Mouse (Mus musculus): ENCODE measurements at regions not wholly inside any gene's neighbourhood (a gene's known extent, or its start where the extent isn't known, plus 50 kb on each side); places are given as distances from the start of the nearest gene placed in this dataset.

GRCm38 (mm10) chr13:25729327-25729892 lies 459.1 kb upstream of the Nrsn1 start:
- H3K36me3 ChIP-seq (ENCODE audit: control insufficient read depth, insufficient read depth, low read length, poor library complexity, severe bottlenecking) = no peaks in the 10 kb centered on the region
- in situ Hi-C loops (cut with MboI; ENCODE audit: low sequenced_read_pairs in 2 of 2, unreplicated experiment in 2 of 2) = no loop called here
- H3K9me3 ChIP-seq (ENCODE audit: control insufficient read depth, insufficient read depth, low read depth, low read length) = no peaks in the 10 kb centered on the region
- DNase-seq (ENCODE audit: low read depth, low spot score) = no peak
- no peak overlapping the region for H3K9ac ChIP-seq (ENCODE audit: insufficient read depth, low read depth, low read length, poor library complexity, severe bottlenecking)
- H3K4me1 ChIP-seq (ENCODE audit: control insufficient read depth in 2 of 2, insufficient read depth in 2 of 2, low read length in 2 of 2, poor library complexity in 1 of 2) = no peaks in the 10 kb centered on the region
- TF ChIP-seq ZNF384 (IDR thresholded peaks at IDR 0.05; ENCODE audit: low read depth, low read length) = no peak
- no peak for TF ChIP-seq MAFK (IDR thresholded peaks at IDR 0.05; ENCODE audit: insufficient read depth, low read depth, low read length)
- TF ChIP-seq HCFC1 (IDR thresholded peaks at IDR 0.05; ENCODE audit: borderline replicate concordance, insufficient read depth, low read length) = no peak
- no peak for TF ChIP-seq CHD2 (IDR thresholded peaks at IDR 0.05; ENCODE audit: low read depth, low read length)
- no peak for TF ChIP-seq ZC3H11A (IDR thresholded peaks at IDR 0.05; ENCODE audit: borderline replicate concordance, low read depth, low read length)
- H3K4me3 ChIP-seq (ENCODE audit: insufficient read depth in 1 of 2, low read depth in 1 of 2, low read length in 2 of 2, poor library complexity in 1 of 2, severe bottlenecking in 1 of 2) = no peak overlapping the region
- no peak overlapping the region for H3K27ac ChIP-seq (ENCODE audit: insufficient read depth, low read depth, low read length, poor library complexity, severe bottlenecking)

GRCm38 (mm10) chr13:25727504-25728095 lies 457.3 kb upstream of the Nrsn1 start:
- DNase-seq (ENCODE audit: low read depth, low spot score) = no peak
- in situ Hi-C loops (cut with MboI; ENCODE audit: low sequenced_read_pairs in 2 of 2, unreplicated experiment in 2 of 2) = no loop called here
- no peak overlapping the region for H3K4me3 ChIP-seq (ENCODE audit: insufficient read depth in 1 of 2, low read depth in 1 of 2, low read length in 2 of 2, poor library complexity in 1 of 2, severe bottlenecking in 1 of 2)
- TF ChIP-seq HCFC1 (IDR thresholded peaks at IDR 0.05; ENCODE audit: borderline replicate concordance, insufficient read depth, low read length) = no peak
- no peak for TF ChIP-seq ZNF384 (IDR thresholded peaks at IDR 0.05; ENCODE audit: low read depth, low read length)
- TF ChIP-seq ZC3H11A (IDR thresholded peaks at IDR 0.05; ENCODE audit: borderline replicate concordance, low read depth, low read length) = no peak
- TF ChIP-seq MAFK (IDR thresholded peaks at IDR 0.05; ENCODE audit: insufficient read depth, low read depth, low read length) = no peak
- no peak for TF ChIP-seq CHD2 (IDR thresholded peaks at IDR 0.05; ENCODE audit: low read depth, low read length)
- H3K36me3 ChIP-seq (ENCODE audit: control insufficient read depth, insufficient read depth, low read length, poor library complexity, severe bottlenecking) = no peaks in the 10 kb centered on the region
- H3K9ac ChIP-seq (ENCODE audit: insufficient read depth, low read depth, low read length, poor library complexity, severe bottlenecking) = no peak overlapping the region
- H3K4me1 ChIP-seq (ENCODE audit: control insufficient read depth in 2 of 2, insufficient read depth in 2 of 2, low read length in 2 of 2, poor library complexity in 1 of 2) = no peaks in the 10 kb centered on the region
- H3K9me3 ChIP-seq (ENCODE audit: control insufficient read depth, insufficient read depth, low read depth, low read length) = no peaks in the 10 kb centered on the region
- H3K27ac ChIP-seq (ENCODE audit: insufficient read depth, low read depth, low read length, poor library complexity, severe bottlenecking) = no peak overlapping the region

- H3K4me1 ChIP-seq (ENCODE audit: control insufficient read depth in 2 of 2, insufficient read depth in 2 of 2, low read length in 2 of 2, poor library complexity in 1 of 2) = no peaks in the 10 kb centered on the region
- TF ChIP-seq CHD2 (IDR thresholded peaks at IDR 0.05; ENCODE audit: low read depth, low read length) (no peak), ZC3H11A (IDR thresholded peaks at IDR 0.05; ENCODE audit: borderline replicate concordance, low read depth, low read length) (no peak), MAFK (IDR thresholded peaks at IDR 0.05; ENCODE audit: insufficient read depth, low read depth, low read length) (no peak), ZNF384 (IDR thresholded peaks at IDR 0.05; ENCODE audit: low read depth, low read length) (no peak), HCFC1 (IDR thresholded peaks at IDR 0.05; ENCODE audit: borderline replicate concordance, insufficient read depth, low read length) (no peak)
- H3K27ac ChIP-seq (ENCODE audit: insufficient read depth, low read depth, low read length, poor library complexity, severe bottlenecking) = no peak overlapping the region
- in situ Hi-C loops (cut with MboI; ENCODE audit: low sequenced_read_pairs in 2 of 2, unreplicated experiment in 2 of 2) = no loop called here
- no peak overlapping the region for H3K4me3 ChIP-seq (ENCODE audit: insufficient read depth in 1 of 2, low read depth in 1 of 2, low read length in 2 of 2, poor library complexity in 1 of 2, severe bottlenecking in 1 of 2)
- H3K9ac ChIP-seq (ENCODE audit: insufficient read depth, low read depth, low read length, poor library complexity, severe bottlenecking) = no peak overlapping the region
- no peaks in the 10 kb centered on the region for H3K36me3 ChIP-seq (ENCODE audit: control insufficient read depth, insufficient read depth, low read length, poor library complexity, severe bottlenecking)
- no peaks in the 10 kb centered on the region for H3K9me3 ChIP-seq (ENCODE audit: control insufficient read depth, insufficient read depth, low read depth, low read length)
- DNase-seq (ENCODE audit: low read depth, low spot score) = no peak
These were observed 452.6 kb upstream of the Nrsn1 start for GRCm38 (mm10) chr13:25722595-25723525.

- Histone ChIP-seq H3K4me3 (ENCODE audit: insufficient read depth in 1 of 2, low read depth in 1 of 2, low read length in 2 of 2, poor library complexity in 1 of 2, severe bottlenecking in 1 of 2) (no peak overlapping the region), H3K36me3 (ENCODE audit: control insufficient read depth, insufficient read depth, low read length, poor library complexity, severe bottlenecking) (no peaks in the 10 kb centered on the region), H3K4me1 (ENCODE audit: control insufficient read depth in 2 of 2, insufficient read depth in 2 of 2, low read length in 2 of 2, poor library complexity in 1 of 2) (no peaks in the 10 kb centered on the region), H3K9ac (ENCODE audit: insufficient read depth, low read depth, low read length, poor library complexity, severe bottlenecking) (no peak overlapping the region), H3K9me3 (ENCODE audit: control insufficient read depth, insufficient read depth, low read depth, low read length) (no peaks in the 10 kb centered on the region), H3K27ac (ENCODE audit: insufficient read depth, low read depth, low read length, poor library complexity, severe bottlenecking) (no peak overlapping the region)
- in situ Hi-C loops (cut with MboI; ENCODE audit: low sequenced_read_pairs in 2 of 2, unreplicated experiment in 2 of 2) = no loop called here
- no peak for DNase-seq (ENCODE audit: low read depth, low spot score)
- no peak for TF ChIP-seq HCFC1 (IDR thresholded peaks at IDR 0.05; ENCODE audit: borderline replicate concordance, insufficient read depth, low read length)
- no peak for TF ChIP-seq CHD2 (IDR thresholded peaks at IDR 0.05; ENCODE audit: low read depth, low read length)
- TF ChIP-seq ZNF384 (IDR thresholded peaks at IDR 0.05; ENCODE audit: low read depth, low read length) = no peak
- TF ChIP-seq ZC3H11A (IDR thresholded peaks at IDR 0.05; ENCODE audit: borderline replicate concordance, low read depth, low read length) = no peak
- no peak for TF ChIP-seq MAFK (IDR thresholded peaks at IDR 0.05; ENCODE audit: insufficient read depth, low read depth, low read length)
These were observed 430.7 kb upstream of the Nrsn1 start for GRCm38 (mm10) chr13:25700965-25701364.
